Mouse (Mus musculus): ENCODE measurements around the gene Gm14569.

Gm14569 gene

DNA sequence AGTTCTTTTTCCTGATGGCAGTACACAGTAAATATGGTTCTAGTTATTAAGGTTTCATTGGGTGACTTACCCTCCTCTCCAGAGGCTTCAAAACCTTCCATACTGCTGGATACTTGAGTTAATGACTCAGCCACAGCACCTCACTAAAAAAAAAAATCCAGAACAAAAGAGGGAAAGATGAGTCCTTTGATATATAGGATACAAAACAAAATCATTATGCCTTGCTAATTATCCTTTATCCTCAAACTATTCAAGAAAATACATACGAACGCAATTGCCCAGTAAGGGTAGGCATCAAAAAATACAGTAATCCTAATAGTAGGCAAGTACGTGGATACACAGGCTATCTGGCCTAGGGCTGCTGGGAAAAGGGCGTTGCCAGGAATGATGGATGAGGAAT is at the start of gene Gm14569:
Gene Gm14569, minus strand, starts transcription at position 101 of the 400 bp plus-strand sequence.
- DNase-seq (ENCODE audit: low read depth, low spot score) = no peak

DNA sequence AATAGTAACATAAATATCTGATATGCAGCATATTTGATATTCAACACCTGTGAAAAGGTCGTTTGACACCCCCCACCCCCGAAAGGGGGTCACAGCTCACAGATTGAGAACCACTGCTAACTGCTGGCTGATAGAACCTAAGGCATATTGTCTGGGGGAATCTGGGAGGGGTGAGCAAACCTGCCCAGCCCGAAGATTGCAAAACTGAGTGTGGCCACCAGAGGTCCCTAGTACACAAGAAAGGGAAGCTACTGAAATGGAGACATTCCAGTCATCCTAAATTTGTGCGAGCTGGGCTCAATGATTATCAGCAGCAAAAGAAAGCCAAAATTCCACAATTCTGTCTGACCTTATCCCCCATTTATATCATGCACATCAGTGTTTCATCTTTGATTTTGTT is 42.9 kb upstream of the Gm14569 start:
- DNase-seq (ENCODE audit: low read depth, low spot score) = no peak

DNA sequence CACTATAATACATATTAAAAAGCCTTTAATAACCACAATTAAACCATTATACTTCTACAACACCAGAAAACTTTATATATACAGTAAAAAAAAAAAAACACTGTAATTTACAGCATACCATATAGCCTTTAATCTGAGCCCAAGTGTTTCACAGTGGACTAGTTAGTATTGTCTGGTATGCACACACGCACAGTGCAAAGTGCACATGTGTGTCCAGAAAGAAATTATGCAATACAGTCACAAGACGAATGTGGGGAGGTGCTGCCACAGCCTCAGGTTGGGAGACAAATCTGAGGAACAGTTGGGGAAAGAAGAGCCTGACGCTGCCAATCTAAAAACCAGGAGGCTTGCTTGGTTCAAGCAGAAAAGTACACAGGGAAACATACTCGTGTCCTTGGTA is 42.1 kb upstream of the Gm14569 start:
- no peak for DNase-seq (ENCODE audit: low read depth, low spot score)

DNA sequence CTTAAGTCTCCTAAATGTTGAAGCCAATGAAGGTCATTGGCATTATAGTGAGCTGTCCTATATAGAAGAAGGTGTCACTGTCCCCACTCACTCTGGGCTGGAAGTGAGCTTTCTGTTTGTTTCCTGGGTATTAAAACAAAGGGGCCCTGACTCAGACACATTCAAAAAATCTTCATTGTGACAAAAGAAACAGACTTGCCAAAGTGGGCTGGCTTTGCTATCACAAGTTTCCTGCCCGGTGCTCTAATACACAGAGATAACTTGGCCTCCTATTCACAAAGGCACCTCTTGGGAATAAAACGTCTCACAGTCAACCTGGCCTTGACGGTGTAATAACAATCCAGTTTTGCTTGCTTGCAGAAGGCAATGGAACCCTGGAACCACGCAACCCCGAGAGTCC is 38.6 kb upstream of the Gm14569 start:
- DNase-seq (ENCODE audit: low read depth, low spot score) = no peak

DNA sequence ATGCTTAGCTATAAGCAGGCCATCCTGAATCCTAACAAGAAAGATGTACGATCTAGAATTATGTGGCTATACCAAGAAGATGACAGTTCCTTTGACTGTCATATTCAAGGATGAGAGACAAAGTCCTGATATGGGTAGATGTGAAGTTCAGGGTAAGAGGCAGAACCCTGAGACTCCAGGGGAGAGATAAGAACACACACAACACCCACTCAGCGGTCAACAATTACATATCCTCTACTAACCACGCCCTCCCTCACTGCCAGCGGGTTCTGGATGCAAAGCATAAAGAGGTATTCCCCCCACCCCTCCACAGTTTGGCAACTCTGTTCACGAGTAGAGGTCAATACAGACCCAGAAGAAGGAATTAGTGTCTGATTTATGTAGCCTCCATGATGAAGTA is 32.1 kb upstream of the Gm14569 start:
- no peak for DNase-seq (ENCODE audit: low read depth, low spot score)

DNA sequence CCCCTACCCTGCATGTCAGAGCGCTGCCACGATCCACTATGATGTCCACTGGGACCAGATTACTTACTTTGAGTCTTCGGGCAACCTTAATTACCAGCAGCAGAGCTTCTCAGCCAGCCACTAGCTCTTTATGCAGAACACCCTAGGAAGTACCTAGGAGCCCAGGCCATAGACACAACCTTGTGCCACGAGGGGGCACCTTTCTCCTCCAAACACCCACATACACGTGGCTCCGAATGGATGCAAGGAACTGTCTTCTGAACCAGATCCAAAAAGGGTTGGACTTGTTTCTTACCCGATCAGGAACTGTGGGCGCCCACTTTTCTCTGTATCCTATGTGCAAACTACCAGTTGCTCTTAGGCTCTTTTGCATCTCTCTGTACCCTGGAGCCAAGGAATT is 22.1 kb upstream of the Gm14569 start:
- no peak for DNase-seq (ENCODE audit: low read depth, low spot score)

DNA sequence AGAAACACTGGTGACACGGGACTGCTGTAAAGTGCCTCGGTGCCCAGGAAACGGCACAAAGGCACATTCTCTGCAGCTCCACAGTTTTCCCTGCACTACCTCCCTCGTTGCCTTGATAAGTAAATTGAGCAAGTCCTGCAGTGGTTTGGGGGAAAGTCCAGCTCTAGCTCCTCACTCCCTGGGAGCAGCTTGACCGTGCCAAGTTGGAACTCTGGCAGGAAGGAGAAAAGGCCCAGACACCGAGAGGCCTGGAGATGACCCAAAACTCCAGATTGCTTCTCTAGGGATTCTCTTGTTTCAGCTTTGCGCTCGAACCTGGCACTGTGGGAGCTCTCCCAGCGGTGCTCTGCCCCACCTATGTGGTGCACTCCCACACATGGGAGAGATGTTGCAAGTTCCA is 21.6 kb upstream of the Gm14569 start:
- DNase-seq (ENCODE audit: low read depth, low spot score) = no peak

DNA sequence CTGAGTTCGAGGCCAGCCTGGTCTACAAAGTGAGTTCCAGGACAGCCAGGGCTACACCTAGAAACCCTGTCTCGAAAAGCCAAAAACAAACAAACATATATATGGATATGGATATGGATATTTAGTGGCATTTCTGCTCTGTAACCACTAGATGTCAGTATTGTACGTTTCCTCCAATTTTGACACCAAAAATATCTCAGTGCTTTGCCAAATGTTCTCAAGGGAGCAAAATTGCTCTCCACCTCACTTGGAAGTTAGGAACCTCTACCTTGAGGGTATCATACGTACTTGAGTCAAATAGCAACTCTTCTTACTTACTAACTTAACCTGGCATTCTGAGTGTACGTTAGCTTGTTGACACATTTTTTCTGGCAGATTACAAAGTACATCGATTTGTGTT is 15.2 kb upstream of the Gm14569 start:
- DNase-seq (ENCODE audit: low read depth, low spot score) = peak; percentile 2

DNA sequence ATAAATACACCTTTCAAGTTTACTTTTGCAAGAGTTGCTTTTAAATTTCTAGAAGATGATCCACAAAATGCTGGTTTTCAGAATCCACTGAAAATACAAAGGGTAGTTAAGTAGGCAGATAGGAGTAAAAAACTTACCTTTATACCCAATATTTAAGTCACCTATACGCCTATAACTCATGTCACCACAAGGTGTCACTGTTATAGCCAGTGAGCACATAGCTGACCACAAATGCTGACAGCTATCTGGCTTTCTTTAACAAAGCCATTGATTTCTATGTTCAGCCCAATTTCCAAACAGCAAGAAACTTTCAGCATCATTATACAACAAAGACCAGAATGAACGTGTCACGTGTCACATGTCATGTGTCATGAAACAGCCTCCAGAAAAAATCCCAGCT is 2.1 kb downstream of the Gm14569 start:
- DNase-seq (ENCODE audit: low read depth, low spot score) = peak; percentile 4

DNA sequence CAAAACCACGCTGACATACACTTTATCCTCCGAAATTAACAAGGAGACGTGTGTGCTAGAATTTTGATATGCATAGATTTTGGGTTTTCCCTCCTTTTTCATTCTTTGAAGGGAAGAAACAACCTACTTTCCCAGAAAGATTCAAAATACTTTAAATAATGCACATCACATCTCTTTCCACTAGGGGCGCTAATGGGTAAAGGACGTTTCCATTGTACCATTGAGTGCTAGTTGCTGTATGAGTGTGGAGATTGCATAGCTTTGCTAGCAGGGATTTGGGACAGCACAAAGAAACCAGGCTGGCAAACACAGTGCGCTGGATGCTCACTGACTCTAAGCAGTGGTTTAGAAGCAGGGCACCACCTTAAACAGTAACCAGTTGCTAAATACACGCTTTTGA is 3.6 kb downstream of the Gm14569 start:
- no peak for DNase-seq (ENCODE audit: low read depth, low spot score)

DNA sequence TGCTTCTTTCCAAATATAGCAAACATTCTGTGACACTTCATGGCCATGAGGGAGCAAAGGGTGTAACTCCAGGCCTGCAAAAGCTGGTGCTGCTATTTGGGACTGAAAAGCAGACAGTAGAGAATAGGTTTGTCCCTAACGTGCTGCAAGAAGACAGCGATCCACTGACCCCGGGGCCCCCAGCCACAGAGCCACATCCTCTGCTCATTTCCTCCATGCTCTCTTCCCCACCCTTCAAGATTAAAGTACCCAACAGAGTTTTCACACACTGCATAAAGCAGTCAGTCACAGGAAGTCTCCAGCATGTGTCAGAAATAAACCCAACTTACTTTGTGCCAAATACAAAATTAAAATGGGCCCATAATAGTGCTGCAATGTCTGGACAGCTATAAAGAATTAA is 16.8 kb downstream of the Gm14569 start:
- DNase-seq (ENCODE audit: low read depth, low spot score) = no peak

DNA sequence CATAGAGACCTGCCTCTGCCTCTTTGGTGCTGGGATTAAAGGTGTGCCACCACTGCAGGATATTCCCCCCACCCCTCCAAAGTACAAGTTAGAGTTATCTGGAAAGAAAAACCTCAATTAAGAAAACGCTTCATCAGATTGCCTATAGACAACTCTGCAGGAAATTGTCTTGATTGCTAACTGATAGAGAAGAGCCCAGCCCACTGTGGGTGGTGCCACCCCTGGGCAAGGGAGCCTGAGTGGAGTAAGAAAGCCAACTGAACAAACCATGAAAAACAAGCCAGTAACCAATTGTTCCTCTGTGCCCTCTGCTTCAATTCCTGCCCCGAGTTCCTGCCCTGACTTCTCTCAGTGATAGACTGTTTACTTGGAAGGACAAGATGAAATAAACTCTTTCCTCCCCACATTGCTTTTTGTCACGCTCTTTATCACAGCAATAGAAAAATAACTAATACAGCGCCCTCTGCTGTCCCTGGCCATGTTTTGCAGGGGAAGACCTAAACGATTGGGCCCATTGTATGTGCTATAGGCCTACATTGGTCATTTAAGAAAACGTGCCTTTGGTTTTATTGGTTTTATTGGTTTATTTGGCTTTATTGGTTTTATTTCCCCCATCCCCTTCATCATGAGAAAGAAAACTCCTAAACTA is 17.4 kb downstream of the Gm14569 start:
- DNase-seq (ENCODE audit: low read depth, low spot score) = no peak

DNA sequence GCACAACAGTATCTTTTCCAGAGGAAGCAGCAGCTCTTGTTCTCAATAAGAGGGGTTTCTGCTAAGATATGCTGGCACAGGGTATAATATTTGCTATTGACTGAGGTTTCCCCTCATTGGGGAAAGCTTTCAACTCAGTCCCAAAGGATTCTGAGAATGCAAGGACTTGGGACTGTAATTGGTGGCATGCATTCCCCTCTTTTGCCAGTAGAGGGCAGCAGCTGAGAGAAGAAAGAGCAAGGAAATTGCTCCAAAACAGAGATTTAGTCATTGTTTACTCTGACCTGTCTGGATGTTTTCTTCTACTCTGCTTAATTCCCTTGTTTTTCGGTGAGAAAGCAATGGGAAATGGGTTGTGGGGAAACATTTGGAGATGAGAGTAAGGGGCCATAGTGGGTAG is 35.6 kb downstream of the Gm14569 start:
- DNase-seq (ENCODE audit: low read depth, low spot score) = no peak

DNA sequence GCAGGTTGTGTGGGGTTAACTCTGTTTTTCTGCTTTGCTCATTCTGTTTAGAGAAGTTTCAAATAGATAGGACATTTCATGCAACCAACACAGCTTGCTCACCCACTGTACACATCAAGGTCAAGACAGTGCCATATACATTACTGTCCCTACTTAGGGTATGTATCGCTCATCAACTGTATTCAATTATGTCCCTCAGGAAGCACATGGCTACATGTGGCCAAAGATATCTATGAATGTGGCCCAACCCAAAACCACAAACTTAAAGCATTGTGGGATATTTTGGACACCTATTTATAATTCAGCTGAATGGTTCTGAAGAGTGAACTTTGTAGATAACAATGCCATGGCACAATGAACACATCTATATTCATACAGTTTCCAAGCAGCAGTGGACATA is 53.7 kb downstream of the Gm14569 start:
- DNase-seq (ENCODE audit: low read depth, low spot score) = no peak

DNA sequence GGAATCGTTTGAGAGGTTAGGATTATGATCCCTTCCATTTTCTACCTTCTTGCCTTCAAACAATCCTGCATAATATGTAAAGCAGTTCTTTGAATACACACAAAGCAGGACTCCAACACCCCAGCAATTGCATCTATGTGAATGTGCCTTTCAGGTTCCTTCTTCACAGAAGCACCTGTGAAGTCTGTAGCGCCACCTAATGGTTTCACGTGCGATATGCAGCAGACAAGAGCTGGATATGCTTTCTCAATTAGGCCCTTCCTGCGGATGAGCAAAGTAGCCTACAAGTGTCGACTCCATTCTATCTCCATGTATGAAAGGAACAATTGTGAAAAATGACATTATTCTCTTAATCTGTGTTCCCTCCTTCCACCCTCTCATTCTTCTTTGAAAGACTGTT is 56.6 kb downstream of the Gm14569 start:
- DNase-seq (ENCODE audit: low read depth, low spot score) = no peak

DNA sequence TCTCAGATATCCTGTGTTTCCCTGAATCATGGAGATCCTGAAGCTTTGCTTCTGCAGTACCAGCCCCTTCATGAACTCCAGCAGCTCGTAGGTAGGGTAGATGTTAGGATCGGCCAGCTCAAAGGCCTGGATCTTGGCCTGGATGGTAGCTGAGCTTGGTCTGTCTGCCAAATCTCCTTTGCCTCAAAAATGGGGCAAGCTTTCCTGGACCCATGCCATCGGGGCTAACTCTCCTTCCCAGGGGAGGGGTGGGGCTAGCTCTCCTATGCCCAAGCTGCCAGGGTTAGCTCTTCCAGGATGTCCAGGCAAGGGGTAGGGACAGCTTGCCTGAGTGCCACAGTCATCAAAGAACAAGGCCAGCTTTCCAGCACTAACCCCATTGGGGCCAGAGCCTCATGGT is 72.5 kb downstream of the Gm14569 start:
- DNase-seq (ENCODE audit: low read depth, low spot score) = no peak

DNA sequence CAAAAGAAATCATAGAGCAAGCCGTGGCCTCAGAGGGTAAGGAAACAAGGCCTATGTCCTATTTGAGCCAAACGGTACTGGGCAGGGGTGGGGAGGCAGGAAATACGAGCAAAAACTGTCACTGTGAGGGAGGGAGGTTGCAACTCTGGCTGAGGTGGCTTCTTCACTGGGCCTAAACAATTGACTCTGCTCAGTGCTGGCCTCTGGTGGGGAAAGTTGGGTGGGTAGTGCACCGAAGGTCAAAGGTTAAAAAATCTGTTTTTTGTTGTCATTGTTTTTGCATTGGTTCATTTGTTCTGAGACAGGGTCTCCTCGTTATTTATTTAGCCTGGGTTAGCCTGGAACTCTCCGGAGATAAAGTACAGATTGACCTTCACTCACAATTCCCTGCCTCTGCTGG is 89.3 kb downstream of the Gm14569 start:
- DNase-seq (ENCODE audit: low read depth, low spot score) = no peak

DNA sequence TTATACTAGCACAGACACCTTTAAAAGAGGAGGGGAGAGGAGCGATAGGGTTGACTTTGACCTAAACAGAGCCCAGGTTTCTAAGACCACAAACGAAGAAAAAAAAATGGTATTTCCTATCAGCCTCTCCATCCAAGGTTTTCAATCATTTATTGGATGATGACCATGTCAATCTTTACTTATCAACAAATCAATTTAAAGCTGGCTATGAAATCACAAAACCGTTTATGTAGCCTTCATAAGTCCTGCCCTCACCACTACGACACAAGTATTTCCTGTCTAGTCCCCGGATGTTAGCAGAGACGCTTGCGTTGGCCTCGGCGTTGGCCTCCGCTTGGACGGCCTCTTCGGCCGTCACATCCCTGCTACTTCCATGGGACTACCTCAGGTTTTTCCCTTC is 90.7 kb downstream of the Gm14569 start, which contains the start of gene Gm6268:
Gene Gm6268, plus strand, starts transcription at position 301 of the 400 bp plus-strand sequence.
- DNase-seq (ENCODE audit: low read depth, low spot score) = no peak

DNA sequence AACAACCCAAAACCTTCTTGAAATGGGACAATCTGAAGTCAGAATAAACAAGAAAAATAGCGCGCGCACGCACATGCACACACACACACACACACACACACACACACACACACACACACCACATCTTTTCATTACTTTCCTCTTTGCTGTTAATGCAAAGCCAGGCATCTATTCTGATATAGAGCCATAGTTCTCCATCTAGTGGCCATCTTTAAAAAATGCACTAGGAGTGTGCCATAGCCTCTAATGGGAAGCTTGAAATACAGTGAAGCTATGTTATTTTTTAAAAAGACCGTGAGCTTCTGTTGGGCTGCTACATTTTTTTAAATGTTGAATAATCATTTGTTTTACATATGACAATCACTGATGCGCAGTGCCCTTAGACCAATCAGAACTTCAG is 98.4 kb downstream of the Gm14569 start:
- no peak for DNase-seq (ENCODE audit: low read depth, low spot score)

DNA sequence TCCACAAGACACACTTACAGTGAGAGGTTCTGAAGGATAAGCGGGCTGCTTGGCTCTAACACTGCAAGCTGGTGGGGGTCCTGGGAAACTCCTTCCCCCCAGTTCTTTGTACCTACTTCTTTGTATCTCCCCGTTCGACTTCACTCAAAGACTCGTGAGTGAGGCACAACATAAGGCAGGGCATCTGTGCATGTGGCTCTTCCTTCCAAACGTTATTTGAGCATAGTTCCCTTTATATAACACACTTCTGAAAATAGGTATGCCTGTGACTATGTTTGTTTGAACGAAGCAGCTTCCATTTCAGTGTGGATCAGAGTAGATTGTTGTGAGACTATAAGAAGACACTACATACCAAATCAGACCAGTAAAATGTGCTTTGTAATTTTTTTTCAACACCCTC is 99.0 kb downstream of the Gm14569 start:
- no peak for DNase-seq (ENCODE audit: low read depth, low spot score)

DNA sequence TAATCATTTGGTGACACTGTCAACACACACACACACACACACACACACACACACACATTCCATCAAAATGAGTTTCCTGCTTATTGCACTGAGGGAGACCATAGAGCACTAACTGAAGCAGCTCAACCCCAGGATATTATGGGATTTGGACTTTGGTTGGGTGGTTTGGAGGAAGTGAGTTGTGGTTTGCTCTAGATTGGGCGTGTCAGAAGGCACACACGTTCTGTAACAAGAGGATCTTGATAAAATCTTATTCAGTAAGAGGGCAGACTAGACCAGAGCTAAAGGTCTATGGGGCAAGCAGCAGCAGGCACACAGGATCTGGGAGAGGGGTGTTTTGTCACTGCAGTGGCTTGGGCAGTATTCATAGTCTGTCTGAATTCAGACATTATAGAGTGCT is 101.1 kb downstream of the Gm14569 start:
- DNase-seq (ENCODE audit: low read depth, low spot score) = no peak

DNA sequence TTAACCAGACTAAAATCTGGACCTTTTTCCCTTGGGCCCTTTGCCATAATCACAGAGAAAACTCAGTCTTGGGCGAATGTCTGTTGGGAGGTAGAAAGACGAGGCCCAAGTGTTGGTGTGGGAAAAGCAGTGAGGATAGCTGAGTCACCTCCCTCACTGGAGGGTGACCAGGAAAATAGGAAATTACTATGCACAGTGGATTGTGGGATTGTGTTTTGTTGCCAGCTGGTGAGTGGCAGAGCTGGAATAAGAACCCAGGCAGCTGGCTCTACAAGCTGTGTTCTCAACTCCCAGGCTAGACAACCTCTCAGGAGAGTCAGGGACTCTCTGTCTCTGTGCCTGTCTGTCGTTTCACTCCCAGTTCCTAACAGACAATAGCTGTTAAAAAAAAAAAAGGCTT is 101.7 kb downstream of the Gm14569 start:
- DNase-seq (ENCODE audit: low read depth, low spot score) = no peak

DNA sequence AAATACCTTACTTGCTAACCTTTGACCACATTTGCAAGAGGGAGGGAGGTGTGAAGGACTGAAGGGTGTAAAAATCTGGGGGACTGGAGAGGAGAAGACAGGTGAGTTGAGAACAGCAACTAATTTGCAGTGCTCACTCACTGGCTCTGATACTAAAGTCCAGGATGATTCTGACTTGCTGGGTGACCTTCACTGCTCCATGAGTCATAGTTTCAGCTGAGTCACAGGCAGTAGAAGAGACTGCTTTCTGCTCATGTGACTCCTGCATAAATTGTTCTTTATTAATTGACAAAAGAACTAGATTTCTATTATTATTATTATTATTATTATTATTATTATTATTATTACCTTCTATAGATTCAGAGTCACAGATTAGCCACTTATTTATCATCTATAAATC is 106.3 kb downstream of the Gm14569 start:
- no peak for DNase-seq (ENCODE audit: low read depth, low spot score)

Data from brain, embryonic 18.5 days (tissue).